Mouse (Mus musculus): ENCODE data around the gene Enpp6.

DNA sequence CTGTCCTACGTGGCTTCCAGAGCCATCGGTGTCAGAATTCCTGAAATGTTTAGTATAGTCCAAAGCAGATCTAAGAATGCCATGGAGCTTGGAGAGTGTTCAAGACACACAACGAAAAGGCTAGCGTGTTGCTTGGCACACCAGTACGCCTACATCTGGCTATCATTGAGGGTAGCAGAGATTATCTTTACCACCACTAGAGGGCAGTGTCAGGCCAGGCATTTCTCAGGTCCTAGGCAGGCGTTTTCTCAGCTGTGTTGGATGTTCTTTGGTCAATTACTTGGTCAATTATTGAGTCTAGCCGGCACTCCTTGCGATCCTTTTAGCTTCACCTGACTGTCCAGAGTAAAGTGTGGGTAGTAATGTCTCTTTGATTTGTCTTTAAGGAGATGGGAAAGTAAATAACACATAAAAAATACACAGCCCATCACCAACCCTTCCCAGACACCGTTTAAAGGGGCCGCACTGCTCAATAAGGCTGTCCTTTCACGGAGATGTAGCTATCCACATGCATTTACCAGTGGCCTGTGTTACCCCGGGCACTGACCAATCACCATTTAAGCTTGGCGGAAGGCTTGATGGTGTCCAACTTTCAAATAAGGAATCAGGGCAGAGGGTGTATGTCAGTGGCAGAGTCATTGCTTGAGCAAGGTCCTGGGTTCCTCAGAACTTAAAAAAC is 29.7 kb downstream of the Enpp6 start:
- TF ChIP-seq POLR2A (IDR thresholded peaks at IDR 0.05; ENCODE audit: low read depth, low read length) (no peak), CTCF (IDR thresholded peaks at IDR 0.05; ENCODE audit: extremely low read depth, insufficient read length, insufficient replicate concordance, low read depth, low read length) (peak; percentile 72; the same call in 1 of the 2 replicates)
